Mouse (Mus musculus): ENCODE results near the gene AI481877.

GRCm38 (mm10) chr4:59006211-59006610 is 132.6 kb downstream of the AI481877 start:
- TF ChIP-seq CTCF (conservative IDR thresholded peaks at IDR 0.05; ENCODE audit: low read length) (no peak), NANOG (IDR thresholded peaks at IDR 0.05; ENCODE audit: borderline replicate concordance, low read length) (no peak), POU5F1 (IDR thresholded peaks at IDR 0.05; ENCODE audit: borderline replicate concordance, low read length) (no peak)
